Mouse (Mus musculus): ENCODE measurements at regions not wholly inside any gene's neighbourhood (a gene's known extent, or its start where the extent isn't known, plus 50 kb on each side); places are given as distances from the start of the nearest gene placed in this dataset.
"Not testable (repeated sequence)": the region's sequence is repeated elsewhere in the genome, so short reads cannot be mapped to it uniquely, and the experiment has no call there.

GRCm38 (mm10) chr4:110038696-110039095 lies 60.8 kb downstream of the Dmrta2 start:
- no peak for DNase-seq (ENCODE audit: low spot score)

DNA sequence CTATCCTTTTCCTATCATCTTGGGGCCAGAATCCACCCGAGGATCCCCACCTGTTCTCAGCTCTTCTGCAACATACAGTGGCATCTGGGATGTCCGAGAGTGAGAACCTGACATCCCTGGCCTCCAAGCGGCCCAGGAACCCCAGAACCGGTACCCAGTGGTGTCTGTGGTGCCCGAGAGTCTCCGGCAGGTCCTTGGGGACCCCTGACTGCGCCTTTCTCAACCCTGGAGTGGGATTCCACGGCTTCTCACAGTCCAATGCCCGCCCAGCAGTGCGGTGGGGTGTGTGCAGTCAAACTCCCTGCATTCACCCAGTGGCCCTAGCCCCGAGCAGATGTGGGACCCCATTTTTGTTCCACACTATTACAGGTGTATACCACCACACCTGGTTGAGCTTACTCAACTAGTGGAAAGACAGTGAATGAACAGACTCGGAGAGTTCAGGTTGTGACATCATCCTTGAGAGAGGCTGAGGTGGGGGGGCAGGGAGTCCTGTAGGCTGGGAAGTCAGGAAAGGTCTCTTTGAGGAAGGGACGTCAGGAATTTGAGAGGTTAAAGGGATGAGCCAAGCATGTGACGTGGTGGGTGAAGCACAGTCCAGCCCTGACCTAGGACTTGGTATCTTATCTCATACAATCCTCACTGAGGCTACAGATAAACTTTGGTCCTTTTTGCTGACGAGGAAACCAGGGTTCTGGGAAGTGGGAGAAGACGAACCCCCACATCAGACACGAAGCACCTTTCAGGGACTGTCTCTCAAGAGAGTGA lies 67.2 kb downstream of the Dmrta2 start:
- DNase-seq (ENCODE audit: low spot score), result no peak

- DNase-seq (ENCODE audit: low spot score), result no peak
These were observed 67.9 kb downstream of the Dmrta2 start for GRCm38 (mm10) chr4:110045651-110046269.

DNA sequence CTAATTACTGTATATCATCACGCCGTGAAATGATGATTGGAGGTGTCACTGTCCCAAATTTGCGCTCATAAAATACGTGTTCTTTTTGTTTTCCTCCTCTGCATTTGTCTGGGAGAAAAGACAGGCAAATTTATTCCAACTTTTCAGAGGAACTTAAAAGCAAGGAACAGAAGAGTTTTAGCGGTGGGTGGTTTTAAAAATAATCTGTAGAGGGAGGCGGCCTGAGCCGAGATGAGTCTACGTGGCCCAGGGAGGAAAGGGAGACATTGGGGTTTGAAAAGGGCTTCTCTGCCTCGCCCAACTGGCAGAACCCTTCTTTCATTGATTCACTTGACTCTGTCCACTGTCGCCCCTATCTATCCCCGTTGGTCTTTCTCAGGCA lies 68.4 kb downstream of the Dmrta2 start:
- DNase-seq (ENCODE audit: low spot score), result no peak

GRCm38 (mm10) chr4:110050393-110051280 lies 72.8 kb downstream of the Dmrta2 start:
- DNase-seq (ENCODE audit: low spot score), result peak; percentile 74

GRCm38 (mm10) chr4:110051281-110051665 lies 73.4 kb downstream of the Dmrta2 start:
- DNase-seq (ENCODE audit: low spot score), result no peak

DNA sequence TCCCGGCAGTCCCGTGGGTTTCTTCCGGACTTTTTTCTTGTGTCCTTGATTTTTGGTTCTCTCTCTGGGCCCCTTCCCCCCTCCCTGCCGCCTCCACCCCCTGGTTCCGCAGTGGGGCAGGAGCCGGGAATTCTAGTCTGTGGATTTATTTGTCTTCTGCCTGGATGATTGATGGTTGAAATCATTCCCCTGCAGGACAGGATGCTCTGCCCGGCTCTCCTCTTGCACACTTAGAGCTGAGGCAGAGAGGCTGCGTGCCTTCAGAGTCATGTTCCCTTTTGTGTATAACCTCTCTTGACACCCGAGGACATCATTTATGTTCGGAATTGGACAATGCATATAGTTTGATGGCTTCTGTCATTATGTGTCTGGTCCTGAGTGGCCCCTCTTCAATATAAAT lies 74.0 kb downstream of the Dmrta2 start:
- DNase-seq (ENCODE audit: low spot score), result no peak

GRCm38 (mm10) chr4:110052998-110053397 lies 75.1 kb downstream of the Dmrta2 start:
- no peak for DNase-seq (ENCODE audit: low spot score)

DNA sequence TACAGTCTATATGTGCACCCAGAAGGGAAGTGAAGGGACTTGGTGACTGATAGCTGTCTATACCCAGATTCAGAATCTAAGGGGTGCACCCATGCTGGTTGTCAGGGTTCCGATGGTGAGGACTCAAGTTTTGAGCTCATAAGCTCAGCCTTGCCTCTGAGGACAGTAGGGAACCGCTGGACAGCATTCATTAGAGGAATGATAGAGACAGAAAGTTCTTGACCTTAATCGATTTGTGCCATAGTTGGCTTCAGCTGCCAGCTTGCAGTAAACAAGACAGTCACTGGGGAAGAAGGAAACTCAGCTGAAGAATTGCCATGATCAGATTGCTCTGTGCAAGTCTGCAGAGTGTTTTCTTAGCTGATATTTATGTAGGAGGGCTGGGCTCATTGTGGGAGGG lies 96.0 kb downstream of the Dmrta2 start:
- no peak for DNase-seq (ENCODE audit: low spot score)

GRCm38 (mm10) chr4:110083371-110083770 lies 105.5 kb downstream of the Dmrta2 start:
- no peak for DNase-seq (ENCODE audit: low spot score)

GRCm38 (mm10) chr4:110087570-110088247 lies 109.9 kb downstream of the Dmrta2 start:
- peak; percentile 25 for DNase-seq (ENCODE audit: low spot score)

GRCm38 (mm10) chr4:110093040-110093820 lies 115.4 kb downstream of the Dmrta2 start:
- DNase-seq (ENCODE audit: low spot score), result no peak

GRCm38 (mm10) chr4:110094541-110094940 lies 116.7 kb downstream of the Dmrta2 start:
- DNase-seq (ENCODE audit: low spot score), result no peak

DNA sequence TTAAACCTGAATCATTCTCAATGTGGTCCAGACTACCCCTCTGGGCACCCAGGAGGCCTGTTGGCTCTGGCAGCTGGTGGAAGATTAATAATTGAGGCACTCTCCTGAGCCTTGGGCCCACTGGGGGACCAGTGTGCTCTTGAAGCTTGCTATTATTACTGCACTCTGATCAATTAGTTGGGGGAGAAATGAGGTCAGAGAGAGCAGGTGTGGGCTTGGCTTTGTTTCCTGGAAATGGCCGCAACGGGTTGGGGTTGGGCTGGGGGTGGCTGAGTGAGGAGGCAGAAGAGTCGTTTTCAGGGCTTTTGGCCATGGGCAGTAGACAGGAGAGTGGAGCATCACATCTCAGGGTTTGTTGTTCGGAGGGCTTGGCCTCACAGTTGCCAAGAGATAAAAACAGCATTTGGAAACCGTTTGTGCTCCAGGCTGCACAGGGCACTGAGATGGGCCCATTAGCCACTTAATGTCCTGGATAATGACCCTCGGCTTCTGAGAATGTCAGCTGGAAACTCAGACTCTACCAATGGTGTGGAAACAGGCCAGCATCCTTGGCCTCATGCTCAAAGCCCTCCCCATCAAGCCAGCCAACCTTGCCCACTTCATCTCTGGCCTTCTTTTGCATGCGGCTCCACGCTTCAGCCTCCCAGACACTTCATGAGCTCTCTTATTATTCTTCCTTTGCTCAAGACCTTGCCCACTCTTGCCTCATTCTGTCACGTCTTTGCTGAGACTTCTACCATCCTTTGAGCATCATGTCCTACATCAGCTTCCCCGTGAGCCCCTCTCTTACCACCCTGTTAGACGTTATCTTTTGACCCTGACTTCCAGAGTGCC lies 118.1 kb downstream of the Dmrta2 start:
- DNase-seq (ENCODE audit: low spot score), result no peak

DNA sequence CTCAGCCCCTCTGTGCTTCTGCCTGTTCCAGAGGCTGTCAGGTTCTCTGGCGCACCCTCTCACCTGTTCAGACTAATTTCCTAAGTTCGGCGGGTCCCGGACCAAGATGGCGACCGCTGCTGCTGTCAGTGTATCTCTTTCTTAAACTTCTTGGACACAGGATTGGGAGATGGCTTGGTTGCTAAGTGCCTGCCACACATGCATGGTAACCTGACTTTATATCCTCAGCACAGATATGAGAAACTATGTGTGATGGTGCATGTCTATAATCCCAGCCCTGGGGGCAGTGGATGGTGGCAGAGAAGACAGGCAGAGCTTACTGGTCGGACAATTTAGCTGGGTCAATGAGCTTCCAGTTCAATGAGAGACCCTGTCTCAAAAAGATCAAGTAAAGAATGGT lies 126.3 kb downstream of the Dmrta2 start:
- not testable (repeated sequence) for DNase-seq (ENCODE audit: low spot score)

- no peak for DNase-seq (ENCODE audit: low spot score)
These were observed 128.9 kb downstream of the Dmrta2 start for GRCm38 (mm10) chr4:110106620-110107243.

- no peak for DNase-seq (ENCODE audit: low spot score)
These were observed 141.6 kb downstream of the Dmrta2 start for GRCm38 (mm10) chr4:110119438-110119837.

GRCm38 (mm10) chr4:110119874-110120273 lies 142.0 kb downstream of the Dmrta2 start:
- DNase-seq (ENCODE audit: low spot score), result no peak

DNA sequence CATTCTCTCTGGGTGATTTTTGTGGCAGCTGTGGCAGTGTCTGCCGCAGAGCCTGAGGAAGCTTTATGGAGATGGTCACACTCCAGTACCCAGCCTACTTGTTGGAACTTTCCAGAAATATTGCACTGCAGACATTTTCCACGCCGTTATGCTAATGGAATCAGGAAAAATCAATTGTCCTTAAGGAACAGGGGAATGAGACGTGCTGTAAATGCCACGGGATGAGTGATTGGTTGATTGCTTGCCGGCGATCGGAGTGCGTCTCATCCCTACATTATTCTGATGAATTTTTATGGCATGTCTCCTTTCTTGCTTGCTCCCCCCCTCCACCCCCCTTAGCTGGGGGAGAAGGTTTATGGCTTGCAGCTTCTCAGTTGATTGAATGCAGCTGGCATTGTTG lies 142.9 kb downstream of the Dmrta2 start:
- DNase-seq (ENCODE audit: low spot score), result no peak

GRCm38 (mm10) chr4:110121447-110121846 lies 143.6 kb downstream of the Dmrta2 start:
- no peak for DNase-seq (ENCODE audit: low spot score)
